Mouse (Mus musculus) monocyte, adult 2 months (primary cell): Measurements from ENCODE around the gene Cubn.

Experiments
- DNase-seq, 2 experiments: peaks; one replicate each; pipeline ENCODE4 v3.0.0; 2022; ENCODE audit warnings: low spot score in 2 of 2, low read depth in 1 of 2

Cubn gene

GRCm38 (mm10) chr2:13486470-13486869 is 5.1 kb downstream of the Cubn start:
- no peak for DNase-seq

- no peak for DNase-seq
Observed at GRCm38 (mm10) chr2:13484566-13484965, 7.0 kb downstream of the Cubn start.

- no peak for DNase-seq
Observed at GRCm38 (mm10) chr2:13480744-13481143, 10.9 kb downstream of the Cubn start.

GRCm38 (mm10) chr2:13479165-13479564 is 12.4 kb downstream of the Cubn start:
- DNase-seq = no peak

- no peak for DNase-seq
Observed at GRCm38 (mm10) chr2:13470108-13470507, 21.5 kb downstream of the Cubn start.

GRCm38 (mm10) chr2:13469641-13470040 is 22.0 kb downstream of the Cubn start:
- DNase-seq = no peak

- DNase-seq = no peak
Observed at GRCm38 (mm10) chr2:13466685-13467084, 24.9 kb downstream of the Cubn start.

- DNase-seq = no peak
Observed at GRCm38 (mm10) chr2:13458088-13458487, 33.5 kb downstream of the Cubn start.

- no peak for DNase-seq
Observed at GRCm38 (mm10) chr2:13456821-13457220, 34.8 kb downstream of the Cubn start.

- DNase-seq = no peak
Observed at GRCm38 (mm10) chr2:13451495-13452491, 39.8 kb downstream of the Cubn start.

- no peak for DNase-seq
Observed at GRCm38 (mm10) chr2:13450895-13451294, 40.7 kb downstream of the Cubn start.

GRCm38 (mm10) chr2:13450470-13450869 is 41.1 kb downstream of the Cubn start:
- DNase-seq = no peak

GRCm38 (mm10) chr2:13445156-13445555 is 46.5 kb downstream of the Cubn start:
- DNase-seq = no peak

GRCm38 (mm10) chr2:13438983-13439382 is 52.6 kb downstream of the Cubn start:
- no peak for DNase-seq

- no peak for DNase-seq
Observed at GRCm38 (mm10) chr2:13438275-13438845, 53.3 kb downstream of the Cubn start.

GRCm38 (mm10) chr2:13432002-13432401 is 59.6 kb downstream of the Cubn start:
- no peak for DNase-seq

- DNase-seq = no peak
Observed at GRCm38 (mm10) chr2:13421974-13422760, 69.4 kb downstream of the Cubn start.

GRCm38 (mm10) chr2:13416765-13417524 is 74.7 kb downstream of the Cubn start:
- DNase-seq = no peak

GRCm38 (mm10) chr2:13413520-13414178 is 78.0 kb downstream of the Cubn start:
- peak; percentile 77 to 91 for DNase-seq

GRCm38 (mm10) chr2:13410660-13411059 is 81.0 kb downstream of the Cubn start:
- peak; percentile 55 to 56 for DNase-seq
